Mouse (Mus musculus) heart, postnatal 4 days (tissue): ENCODE measurements around the gene B3galt4. TPM values are rescaled to one million over a fixed set of nuclear protein-coding genes. Genes with fewer than 3 reads are reported as not detected.
"Not testable (repeated sequence)": the region's sequence is repeated elsewhere in the genome, so short reads cannot be mapped to it uniquely, and the experiment has no call there.

ENCODE experiments used
- DNase-seq: peaks from one replicate; pipeline ENCODE4 v3.0.0; 2021
- total RNA-seq, 2 experiments: library from RNA; stranded (reverse); gene quantifications; 2 replicates each; pipeline ENCODE4 v1.2.3; 2021

B3galt4 gene
- total RNA-seq, 2 experiments from 2014 or later = 2.3 to 2.9 TPM

DNA sequence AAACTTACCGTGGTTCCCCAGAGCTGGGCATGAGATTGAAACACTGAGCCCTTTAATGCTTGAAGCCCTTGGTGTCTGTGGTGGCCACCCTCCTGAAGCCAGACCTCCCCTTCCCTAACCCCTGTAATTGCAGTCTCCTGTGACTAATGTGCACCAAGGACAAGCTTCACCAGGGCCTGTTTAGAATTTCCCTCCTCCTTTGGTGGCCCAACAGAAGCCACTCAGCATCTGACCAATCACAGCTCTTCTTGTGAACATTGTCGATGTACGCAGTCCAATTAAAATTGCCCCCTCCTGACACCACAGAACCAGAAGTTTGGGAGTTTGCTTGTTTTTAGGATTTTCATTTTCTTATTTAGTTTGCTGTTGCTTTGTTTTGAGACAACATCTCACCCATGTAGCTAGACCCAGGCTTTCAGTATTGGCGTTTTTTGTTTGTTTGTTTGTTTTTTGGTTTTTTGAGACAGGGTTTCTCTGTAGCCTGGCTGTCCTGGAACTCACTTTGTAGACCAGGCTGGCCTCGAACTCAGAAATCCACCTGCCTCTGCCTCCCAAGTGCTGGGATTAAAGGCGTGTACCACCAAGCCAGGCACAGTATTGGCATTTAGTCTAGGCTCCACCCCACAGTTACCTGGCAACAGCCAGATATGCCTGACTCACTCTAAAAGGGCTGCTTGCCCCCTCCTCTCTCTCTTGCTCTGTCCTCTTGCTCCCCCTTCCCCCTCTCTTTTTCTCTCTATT is 47.2 kb downstream of the B3galt4 start:
- not testable (repeated sequence) for DNase-seq

DNA sequence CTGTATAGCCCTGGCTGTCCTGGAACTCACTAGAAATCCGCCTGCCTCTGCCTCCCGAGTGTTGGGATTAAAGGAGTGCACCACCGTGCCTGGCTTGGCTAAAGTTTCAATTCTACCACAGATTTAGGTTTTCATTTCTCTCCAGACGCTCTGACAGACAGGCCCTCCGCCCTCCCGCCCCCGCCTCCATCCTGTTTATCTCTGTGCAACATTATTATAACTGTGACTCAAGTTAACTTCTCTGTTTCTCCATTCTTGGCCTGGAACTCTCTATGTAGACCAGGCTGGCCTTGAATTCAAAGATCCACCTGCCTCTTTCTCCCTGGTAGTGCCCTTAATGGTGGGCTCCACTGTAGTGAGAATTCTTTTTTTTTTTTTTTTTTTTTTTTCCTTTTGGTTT is 48.8 kb downstream of the B3galt4 start:
- no peak for DNase-seq

GRCm38 (mm10) chr17:33902079-33902478 is 49.2 kb downstream of the B3galt4 start:
- no peak for DNase-seq

DNA sequence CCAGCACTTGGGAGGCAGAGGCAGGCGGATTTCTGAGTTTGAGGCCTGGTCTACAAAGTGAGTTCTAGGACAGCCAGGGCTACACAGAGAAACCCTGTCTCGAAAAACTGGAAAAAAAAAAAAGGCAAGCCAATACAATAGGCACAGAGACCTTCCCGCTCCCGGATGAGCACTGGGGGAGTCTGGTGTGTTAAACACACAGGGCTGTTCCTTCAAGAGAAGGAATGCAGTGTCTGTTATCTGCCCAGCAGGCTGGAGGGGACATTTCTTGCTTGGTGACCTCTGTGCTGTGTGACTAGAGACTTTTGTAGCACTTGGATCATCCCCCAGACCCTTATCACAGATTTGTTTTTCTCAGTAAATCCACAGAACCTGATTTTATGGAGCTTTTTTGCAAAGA is 49.6 kb downstream of the B3galt4 start:
- DNase-seq = no peak

DNA sequence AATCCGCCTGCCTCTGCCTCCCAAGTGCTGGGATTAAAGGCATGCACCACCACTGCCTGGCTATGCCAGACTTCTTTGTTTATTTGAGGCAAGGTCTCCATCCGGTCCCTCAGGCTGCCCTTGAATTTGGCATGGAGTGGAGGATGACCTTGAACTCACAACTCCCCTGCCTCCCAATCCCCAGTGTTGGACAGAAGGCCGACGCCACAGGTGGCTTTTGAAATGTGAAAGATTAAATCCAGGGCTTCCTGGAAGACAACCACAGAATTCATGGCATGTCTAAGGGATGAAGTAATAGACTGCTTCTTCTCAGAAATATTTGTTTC is 50.3 kb downstream of the B3galt4 start:
- DNase-seq = no peak

- no peak for DNase-seq
Observed at GRCm38 (mm10) chr17:33900281-33900988, 50.9 kb downstream of the B3galt4 start.

Other genes starting within 250 kb of the B3galt4 start
- gene March2, start 232.8 kb downstream of the B3galt4 start, total RNA-seq = 10 to 100 TPM; 84.4 to 96.9 TPM
- gene Rab11b, start 191.0 kb downstream of the B3galt4 start, total RNA-seq = 100 to 1,000 TPM; 333 to 343 TPM
- gene Angptl4, start 169.7 kb downstream of the B3galt4 start, total RNA-seq = 10 to 100 TPM; 29.1 to 35.0 TPM
- 10 to 100 TPM; 57.5 to 58.5 TPM for gene Kank3, start 141.0 kb downstream of the B3galt4 start, total RNA-seq
- gene Rps28, start 126.9 kb downstream of the B3galt4 start, total RNA-seq = 1,000 to 10,000 TPM; 1,097 to 1,179 TPM
- 100 to 1,000 TPM; 423 to 447 TPM for gene Ndufa7, start 126.9 kb downstream of the B3galt4 start, total RNA-seq
- gene Cd320, start 108.4 kb downstream of the B3galt4 start, total RNA-seq = 10 to 100 TPM; 16.8 to 21.4 TPM
- not detected for gene Gm7029, start 77.7 kb downstream of the B3galt4 start, total RNA-seq
- gene Kifc1, start 60.8 kb downstream of the B3galt4 start, total RNA-seq = 10 to 100 TPM; 40.2 to 42.7 TPM
- gene Platr17, start 46.4 kb downstream of the B3galt4 start, total RNA-seq = not detected
- 10 to 100 TPM; 16.5 to 18.0 TPM for gene Daxx, start 42.1 kb downstream of the B3galt4 start, total RNA-seq
- 10 to 100 TPM; 72.3 to 78.5 TPM for gene Tapbp, start 35.6 kb downstream of the B3galt4 start, total RNA-seq
- 10 to 100 TPM; 34.3 to 35.8 TPM for gene Zbtb22, start 35.6 kb downstream of the B3galt4 start, total RNA-seq
- gene Rgl2, start 21.9 kb downstream of the B3galt4 start, total RNA-seq = 10 to 100 TPM; 56.5 to 58.1 TPM
- gene Pfdn6, start 11.1 kb downstream of the B3galt4 start, total RNA-seq = 10 to 100 TPM; 78.0 to 79.5 TPM
- 10 to 100 TPM; 13.3 to 14.4 TPM for gene Wdr46, start 10.8 kb downstream of the B3galt4 start, total RNA-seq
- gene Vps52, start 4.3 kb upstream of the B3galt4 start, total RNA-seq = 10 to 100 TPM; 38.1 to 40.1 TPM
- gene Rps18, start 4.5 kb upstream of the B3galt4 start, total RNA-seq = 100 to 1,000 TPM; 648 to 719 TPM
- gene H2-K1, start 48.9 kb upstream of the B3galt4 start, total RNA-seq = 10 to 100 TPM; 33.9 to 35.4 TPM
- 10 to 100 TPM; 18.7 to 19.8 TPM for gene Ring1, start 73.2 kb upstream of the B3galt4 start, total RNA-seq
- gene H2-Ke6, start 76.6 kb upstream of the B3galt4 start, total RNA-seq = 10 to 100 TPM; 63.6 to 69.6 TPM
- gene Slc39a7, start 80.2 kb upstream of the B3galt4 start, total RNA-seq = 10 to 100 TPM; 83.8 to 86.5 TPM
- 10 to 100 TPM; 35.5 to 39.5 TPM for gene Rxrb, start 80.3 kb upstream of the B3galt4 start, total RNA-seq
- 1 to 10 TPM; 1.4 to 2.2 TPM for gene Col11a2, start 87.9 kb upstream of the B3galt4 start, total RNA-seq
- not detected for gene H2-Oa, start 140.9 kb upstream of the B3galt4 start, total RNA-seq
- gene H2-DMa, start 168.1 kb upstream of the B3galt4 start, total RNA-seq = 1 to 10 TPM; 5.6 to 6.0 TPM
- 100 to 1,000 TPM; 125 to 128 TPM for gene Brd2, start 171.1 kb upstream of the B3galt4 start, total RNA-seq
- under 1 TPM; 0.55 to 0.72 TPM for gene H2-DMb2, start 191.8 kb upstream of the B3galt4 start, total RNA-seq
- under 1 TPM; 0.26 to 0.68 TPM for gene H2-DMb1, start 201.6 kb upstream of the B3galt4 start, total RNA-seq
- 1 to 10 TPM; 4.8 to 5.4 TPM for gene Tap1, start 236.1 kb upstream of the B3galt4 start, total RNA-seq
- gene Psmb9, start 236.3 kb upstream of the B3galt4 start, total RNA-seq = 1 to 10 TPM; 2.5 to 3.8 TPM
- 1 to 10 TPM; 3.7 to 7.0 TPM for gene Psmb8, start 246.2 kb upstream of the B3galt4 start, total RNA-seq